Mouse (Mus musculus): Measurements from ENCODE around the gene Pdk1. TPM values are rescaled to one million over a fixed set of nuclear protein-coding genes. Genes with fewer than 3 reads are reported as not detected.
"Not testable (repeated sequence)": the region's sequence is repeated elsewhere in the genome, so short reads cannot be mapped to it uniquely, and the experiment has no call there.

Pdk1 gene
- polyA plus RNA-seq, 1 experiment, result 1.2 TPM

GRCm38 (mm10) chr2:71887269-71887668, 14.2 kb downstream of the Pdk1 start:
- H3K4me3 ChIP-seq (replicated peaks), result no peak overlapping the region
- no peaks in the 10 kb centered on the region for H3K4me1 ChIP-seq (ENCODE audit: control insufficient read depth)
- H3K36me3 ChIP-seq (ENCODE audit: control insufficient read depth), result peaks cover 92% of the 10 kb centered on the region
- no peak for TF ChIP-seq TAL1 (IDR thresholded peaks at IDR 0.05; ENCODE audit: low read length)
- no peak for TF ChIP-seq GATA1 (IDR thresholded peaks at IDR 0.05; ENCODE audit: low read length)
- no peaks in the 10 kb centered on the region for H3K9me3 ChIP-seq (ENCODE audit: control insufficient read depth, low read length)
- H3K27me3 ChIP-seq (ENCODE audit: control insufficient read depth), result no peaks in the 10 kb centered on the region

DNA sequence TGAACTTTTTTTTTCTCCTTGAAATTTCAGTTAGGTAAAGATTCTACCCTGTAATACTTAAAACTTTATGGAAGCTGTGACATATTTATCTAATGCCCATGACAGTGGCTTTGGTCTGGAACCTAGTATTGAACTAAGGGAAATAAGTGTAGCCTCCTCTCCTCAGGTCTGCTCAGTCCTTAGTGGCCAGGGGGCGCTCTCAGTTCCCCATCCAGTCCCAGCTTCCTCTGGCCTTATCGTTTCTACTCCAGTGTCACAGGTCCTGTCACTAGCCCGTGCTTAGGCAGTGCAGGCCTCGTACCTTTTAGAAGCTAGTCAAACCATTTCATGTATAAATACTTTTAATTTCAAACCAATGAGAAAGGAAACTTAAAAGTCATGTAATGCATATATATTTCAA, 15.4 kb downstream of the Pdk1 start:
- H3K9me3 ChIP-seq (ENCODE audit: control insufficient read depth, low read length), result no peaks in the 10 kb centered on the region
- H3K27me3 ChIP-seq (ENCODE audit: control insufficient read depth), result no peaks in the 10 kb centered on the region
- TF ChIP-seq GATA1 (IDR thresholded peaks at IDR 0.05; ENCODE audit: low read length) (no peak), TAL1 (IDR thresholded peaks at IDR 0.05; ENCODE audit: low read length) (no peak)
- peaks cover 92% of the 10 kb centered on the region for H3K36me3 ChIP-seq (ENCODE audit: control insufficient read depth)
- no peak overlapping the region for H3K4me3 ChIP-seq (replicated peaks)
- no peaks in the 10 kb centered on the region for H3K4me1 ChIP-seq (ENCODE audit: control insufficient read depth)

DNA sequence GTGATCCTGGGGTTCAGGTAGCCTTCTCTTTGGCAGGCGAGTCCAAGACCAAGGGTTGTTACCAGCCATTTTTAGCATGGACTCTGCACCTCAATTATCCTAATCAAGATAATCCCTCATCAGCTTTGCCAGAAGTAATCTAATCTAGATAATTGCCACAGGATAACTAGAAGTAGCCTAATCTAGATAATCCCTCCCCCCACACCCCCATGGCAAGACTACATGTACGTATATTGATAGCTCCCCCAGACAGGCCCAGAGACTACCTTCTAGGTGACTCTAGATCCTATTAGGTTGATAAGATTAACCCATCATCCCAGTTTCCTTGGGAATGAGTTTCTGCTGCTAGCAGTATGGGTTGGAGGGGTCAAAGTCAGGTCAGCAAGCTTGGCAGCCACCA, 18.5 kb downstream of the Pdk1 start:
- Histone ChIP-seq H3K4me3 (replicated peaks) (no peak overlapping the region), H3K36me3 (ENCODE audit: control insufficient read depth) (peaks cover 86% of the 10 kb centered on the region), H3K4me1 (ENCODE audit: control insufficient read depth) (no peaks in the 10 kb centered on the region), H3K27me3 (ENCODE audit: control insufficient read depth) (no peaks in the 10 kb centered on the region), H3K9me3 (ENCODE audit: control insufficient read depth, low read length) (no peaks in the 10 kb centered on the region)
- TF ChIP-seq GATA1 (IDR thresholded peaks at IDR 0.05; ENCODE audit: low read length), result no peak
- TF ChIP-seq TAL1 (IDR thresholded peaks at IDR 0.05; ENCODE audit: low read length), result no peak

DNA sequence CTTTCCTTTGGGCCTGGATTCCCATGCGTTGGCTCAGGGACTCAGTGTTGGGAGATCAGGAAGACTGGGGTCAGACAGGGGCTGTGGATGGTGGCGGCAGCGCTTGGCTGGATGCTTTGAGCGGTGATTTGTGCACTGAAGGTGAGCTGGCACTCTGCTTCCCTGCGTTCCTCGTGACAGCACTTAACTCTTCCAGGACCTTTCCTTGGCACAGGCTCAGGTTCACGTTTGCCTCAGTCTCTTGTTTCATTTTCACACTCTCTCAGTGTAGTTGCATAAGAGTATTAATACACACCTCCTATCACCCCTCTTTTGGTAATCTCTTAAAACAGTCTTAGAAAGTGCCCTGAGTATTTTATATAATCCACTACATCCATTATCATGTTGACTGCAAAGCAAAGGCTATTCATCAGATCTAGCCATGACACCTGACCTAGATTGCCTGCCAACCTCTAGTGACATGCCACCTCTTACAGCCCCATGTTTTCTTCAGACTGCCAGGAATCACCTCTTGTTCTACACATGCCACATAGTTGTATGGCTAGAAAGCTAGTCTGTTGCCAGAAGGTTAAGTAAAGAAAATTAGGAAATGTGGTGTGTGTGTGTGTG, 19.8 kb downstream of the Pdk1 start:
- peaks cover 86% of the 10 kb centered on the region for H3K36me3 ChIP-seq (ENCODE audit: control insufficient read depth)
- TF ChIP-seq GATA1 (IDR thresholded peaks at IDR 0.05; ENCODE audit: low read length), result no peak
- no peak for TF ChIP-seq TAL1 (IDR thresholded peaks at IDR 0.05; ENCODE audit: low read length)
- H3K4me1 ChIP-seq (ENCODE audit: control insufficient read depth), result no peaks in the 10 kb centered on the region
- H3K4me3 ChIP-seq (replicated peaks), result no peak overlapping the region
- no peaks in the 10 kb centered on the region for H3K27me3 ChIP-seq (ENCODE audit: control insufficient read depth)
- H3K9me3 ChIP-seq (ENCODE audit: control insufficient read depth, low read length), result no peaks in the 10 kb centered on the region

DNA sequence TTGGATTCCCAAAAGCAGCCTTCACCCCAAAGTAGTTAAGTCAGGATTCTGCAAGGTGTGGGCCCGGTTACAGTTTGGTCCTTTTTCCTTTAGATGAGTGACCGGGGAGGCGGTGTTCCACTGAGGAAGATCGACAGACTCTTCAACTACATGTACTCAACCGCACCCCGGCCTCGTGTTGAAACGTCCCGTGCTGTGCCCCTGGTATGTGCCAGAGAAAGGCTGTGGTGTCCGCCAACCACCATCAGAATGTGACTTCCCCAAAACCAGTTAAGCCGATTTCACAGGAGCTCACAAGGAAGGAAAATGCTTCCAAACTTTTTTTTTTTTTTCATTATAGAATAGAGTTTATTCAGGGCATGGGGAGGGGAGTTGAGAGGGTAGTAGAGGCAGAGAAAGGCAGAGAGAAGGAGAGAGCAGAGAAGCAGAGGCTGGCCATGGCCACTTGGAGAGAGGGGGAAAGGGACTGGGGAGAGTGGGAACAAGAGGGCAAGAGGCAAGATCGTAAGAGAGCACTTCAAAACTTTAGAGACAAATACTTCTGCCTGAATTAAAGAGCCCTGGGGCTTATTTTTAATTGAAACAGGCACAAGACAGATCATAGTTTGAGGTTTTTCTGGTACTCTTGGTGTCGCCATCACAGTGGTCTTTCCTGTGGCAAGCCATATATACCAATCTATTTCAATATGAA, 22.7 kb downstream of the Pdk1 start:
- no peak for TF ChIP-seq TAL1 (IDR thresholded peaks at IDR 0.05; ENCODE audit: low read length)
- TF ChIP-seq GATA1 (IDR thresholded peaks at IDR 0.05; ENCODE audit: low read length), result no peak
- H3K36me3 ChIP-seq (ENCODE audit: control insufficient read depth), result peaks cover 82% of the 10 kb centered on the region
- H3K4me3 ChIP-seq (replicated peaks), result no peak overlapping the region

DNA sequence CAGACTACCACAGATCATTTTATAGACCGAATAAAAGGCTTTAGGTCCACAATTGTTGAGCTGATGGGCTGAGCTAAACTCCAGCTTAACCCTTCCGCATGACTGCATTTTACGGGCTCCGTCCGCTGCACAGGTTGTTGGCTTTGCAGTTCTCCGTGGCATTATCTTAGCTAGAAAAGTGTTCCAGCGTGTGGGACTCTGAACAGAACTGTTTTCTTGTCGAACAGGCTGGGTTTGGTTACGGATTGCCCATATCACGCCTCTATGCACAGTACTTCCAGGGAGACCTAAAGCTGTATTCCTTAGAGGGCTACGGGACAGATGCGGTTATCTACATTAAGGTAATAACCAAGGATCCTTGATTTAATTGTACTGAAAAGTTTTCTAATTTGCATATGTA, 24.4 kb downstream of the Pdk1 start:
- no peak for TF ChIP-seq TAL1 (IDR thresholded peaks at IDR 0.05; ENCODE audit: low read length)
- no peak for TF ChIP-seq GATA1 (IDR thresholded peaks at IDR 0.05; ENCODE audit: low read length)
- Histone ChIP-seq H3K4me1 (ENCODE audit: control insufficient read depth) (no peaks in the 10 kb centered on the region), H3K4me3 (replicated peaks) (no peak overlapping the region), H3K9me3 (ENCODE audit: control insufficient read depth, low read length) (no peaks in the 10 kb centered on the region), H3K27me3 (ENCODE audit: control insufficient read depth) (no peaks in the 10 kb centered on the region), H3K36me3 (ENCODE audit: control insufficient read depth) (peaks cover 78% of the 10 kb centered on the region)

More for the DNA sequence above, 22.7 kb downstream of the Pdk1 start:
- no peaks in the 10 kb centered on the region for H3K27me3 ChIP-seq (ENCODE audit: control insufficient read depth)
- no peaks in the 10 kb centered on the region for H3K9me3 ChIP-seq (ENCODE audit: control insufficient read depth, low read length)
- no peaks in the 10 kb centered on the region for H3K4me1 ChIP-seq (ENCODE audit: control insufficient read depth)

GRCm38 (mm10) chr2:71898335-71898856, 25.4 kb downstream of the Pdk1 start:
- no peaks in the 10 kb centered on the region for H3K27me3 ChIP-seq (ENCODE audit: control insufficient read depth)
- no peak overlapping the region for H3K4me3 ChIP-seq (replicated peaks)
- no peak for TF ChIP-seq TAL1 (IDR thresholded peaks at IDR 0.05; ENCODE audit: low read length)
- TF ChIP-seq GATA1 (IDR thresholded peaks at IDR 0.05; ENCODE audit: low read length), result no peak
- H3K36me3 ChIP-seq (ENCODE audit: control insufficient read depth), result peaks cover 68% of the 10 kb centered on the region
- no peaks in the 10 kb centered on the region for H3K4me1 ChIP-seq (ENCODE audit: control insufficient read depth)
- H3K9me3 ChIP-seq (ENCODE audit: control insufficient read depth, low read length), result no peaks in the 10 kb centered on the region

DNA sequence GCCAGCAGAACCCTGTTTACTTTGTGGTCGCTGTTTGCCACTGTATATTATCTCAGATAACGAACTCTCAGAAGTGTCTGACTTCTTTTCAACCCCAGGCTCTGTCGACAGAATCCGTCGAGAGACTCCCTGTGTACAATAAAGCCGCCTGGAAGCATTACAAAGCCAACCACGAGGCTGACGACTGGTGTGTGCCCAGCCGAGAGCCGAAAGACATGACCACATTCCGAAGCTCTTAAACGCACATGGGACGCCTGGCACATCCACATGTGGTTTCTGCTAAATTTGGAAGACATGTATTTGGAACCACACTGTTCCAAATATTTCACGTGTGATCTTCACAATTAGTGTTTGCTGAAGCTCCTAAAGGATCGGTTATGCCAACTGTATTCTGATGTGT, 26.9 kb downstream of the Pdk1 start:
- no peaks in the 10 kb centered on the region for H3K27me3 ChIP-seq (ENCODE audit: control insufficient read depth)
- H3K9me3 ChIP-seq (ENCODE audit: control insufficient read depth, low read length), result no peaks in the 10 kb centered on the region
- peaks cover 62% of the 10 kb centered on the region for H3K36me3 ChIP-seq (ENCODE audit: control insufficient read depth)
- H3K4me1 ChIP-seq (ENCODE audit: control insufficient read depth), result no peaks in the 10 kb centered on the region
- TF ChIP-seq GATA1 (IDR thresholded peaks at IDR 0.05; ENCODE audit: low read length) (no peak), TAL1 (IDR thresholded peaks at IDR 0.05; ENCODE audit: low read length) (no peak)
- H3K4me3 ChIP-seq (replicated peaks), result no peak overlapping the region

GRCm38 (mm10) chr2:71905154-71905553, 32.1 kb downstream of the Pdk1 start:
- Histone ChIP-seq H3K4me1 (ENCODE audit: control insufficient read depth) (no peaks in the 10 kb centered on the region), H3K9me3 (ENCODE audit: control insufficient read depth, low read length) (no peaks in the 10 kb centered on the region), H3K4me3 (replicated peaks) (no peak overlapping the region), H3K27me3 (ENCODE audit: control insufficient read depth) (no peaks in the 10 kb centered on the region), H3K36me3 (ENCODE audit: control insufficient read depth) (peaks cover 14% of the 10 kb centered on the region)
- TF ChIP-seq GATA1 (IDR thresholded peaks at IDR 0.05; ENCODE audit: low read length) (no peak), TAL1 (IDR thresholded peaks at IDR 0.05; ENCODE audit: low read length) (no peak)

DNA sequence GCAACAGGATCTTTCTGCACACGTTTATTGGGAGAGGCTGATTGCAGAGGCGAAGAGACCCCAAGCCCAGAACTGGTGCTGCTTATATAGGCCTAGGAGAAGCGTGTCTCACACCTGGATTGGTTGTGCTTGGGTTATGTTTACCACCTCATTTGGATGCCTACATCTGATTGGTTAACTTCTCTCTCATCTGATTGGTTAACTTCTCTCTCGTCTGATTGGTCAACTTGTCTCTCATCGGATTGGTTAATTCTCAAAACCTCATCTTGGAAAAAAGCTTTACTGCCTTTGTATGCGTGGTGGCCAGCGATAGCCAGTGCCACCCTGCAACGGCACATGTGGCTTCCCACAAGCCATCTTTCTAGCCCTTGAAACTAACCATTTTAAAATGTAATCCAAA, 33.3 kb downstream of the Pdk1 start:
- not testable (repeated sequence) for H3K4me3 ChIP-seq (replicated peaks); H3K9me3 ChIP-seq (ENCODE audit: control insufficient read depth, low read length); H3K4me1 ChIP-seq (ENCODE audit: control insufficient read depth); H3K36me3 ChIP-seq (ENCODE audit: control insufficient read depth); H3K27me3 ChIP-seq (ENCODE audit: control insufficient read depth)
